In the genomic region with DNA sequence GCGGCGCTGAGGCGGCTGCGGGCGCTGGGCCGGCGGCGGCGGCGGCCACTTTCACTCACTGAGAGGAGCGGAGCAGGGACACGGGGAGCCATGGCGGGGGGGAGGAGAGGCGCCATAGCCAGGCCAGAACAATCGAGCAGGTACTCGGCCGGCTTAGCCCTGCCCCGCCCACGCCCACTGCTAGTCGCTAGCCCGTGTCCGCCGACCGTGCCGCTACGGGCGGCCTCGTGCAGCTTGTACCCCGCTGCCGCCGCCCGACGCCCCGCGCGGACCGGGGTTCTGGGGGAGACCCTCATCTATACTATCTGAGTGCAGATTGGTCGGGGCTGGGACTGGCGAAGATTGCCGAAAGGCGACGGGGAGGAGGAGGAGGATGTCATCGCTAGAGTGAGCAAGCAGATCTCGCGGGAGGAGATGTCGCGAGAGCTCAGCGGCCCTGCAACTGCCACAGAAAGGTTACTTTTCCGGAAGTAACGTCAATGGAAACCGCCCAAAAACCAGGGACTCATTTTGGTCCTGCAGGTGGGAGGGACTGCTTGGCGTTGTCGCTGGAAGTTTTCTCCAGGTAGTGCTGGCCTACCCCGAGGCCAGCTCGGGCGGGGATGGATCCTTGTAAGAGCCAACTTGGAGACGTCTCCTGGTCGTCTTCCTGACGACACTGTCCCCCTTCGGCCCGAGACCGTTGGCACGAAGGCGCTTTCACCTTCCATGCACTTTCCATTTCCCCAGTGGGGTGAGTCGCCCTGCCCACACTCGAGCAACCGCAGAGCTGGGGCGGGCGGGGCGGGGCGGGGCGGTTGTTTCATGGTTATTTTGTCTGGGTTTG, we compare ENCODE assay signal across 8 mouse cellular contexts. TPM values are rescaled to one million over a fixed set of nuclear protein-coding genes. Genes with fewer than 3 reads are reported as not detected.
A peak's percentile ranks its signal among the peaks of the same experiment; 100 is the strongest.
DNase-seq lines count a peak whose midpoint lies in the region; ATAC-seq lines count a peak whose summit lies in the region.

A gene (minus strand): TSS at position 117 of the 826 bp plus-strand sequence.

- DNase-seq in Muller cell, postnatal 12 days (ENCODE audit: inconsistent ontology term) = peak; percentile 97
- peak; percentile 99 for DNase-seq in cerebellum, adult 9-11 months
- DNase-seq in frontal cortex, adult 2 months (ENCODE audit: extremely low spot score in 1 of 2, low spot score in 1 of 2) = peak; percentile 99
- peak; percentile 98 for DNase-seq in hindbrain, embryonic 11.5 days (ENCODE audit: low spot score)
- peak; percentile 98 for DNase-seq in layer of hippocampus, postnatal 10 days (ENCODE audit: low spot score in 2 of 2)
- DNase-seq in lung, postnatal 10 days = peak; percentile 99
- peak; percentile 98 for DNase-seq in ovary, postnatal 36 days (ENCODE audit: low spot score)
- DNase-seq in thymus, postnatal 25 days = peak; percentile 99

- H3K27me3 ChIP-seq in hindbrain, embryonic 11.5 days (ENCODE audit: control insufficient read depth, insufficient read depth, low read length) = no peaks in the 10 kb centered on the region

- WGBS in hindbrain, embryonic 11.5 days = under 1% methylated on average over 69 of the region's 72 CpGs

- H3K27ac ChIP-seq in hindbrain, embryonic 11.5 days (ENCODE audit: low read depth, low read length) = peak within 1 kb of the TSS; percentile 94

- no peaks in the 10 kb centered on the region for H3K36me3 ChIP-seq in hindbrain, embryonic 11.5 days (ENCODE audit: control insufficient read depth, insufficient read depth, low read length)

- peak; percentile 95 for ATAC-seq in hindbrain, embryonic 11.5 days (ENCODE audit: low FRiP score)

- no peaks in the 10 kb centered on the region for H3K4me1 ChIP-seq in hindbrain, embryonic 11.5 days (replicated peaks; ENCODE audit: control insufficient read depth, insufficient read depth, low read length)

- no peaks in the 10 kb centered on the region for H3K9me3 ChIP-seq in hindbrain, embryonic 11.5 days (ENCODE audit: control insufficient read depth, low read length)

- peak within 1 kb of the TSS; percentile 79 for H3K4me2 ChIP-seq in hindbrain, embryonic 11.5 days (replicated peaks; ENCODE audit: low read depth, low read length)

- peak within 1 kb of the TSS; percentile 92 for H3K4me3 ChIP-seq in hindbrain, embryonic 11.5 days (ENCODE audit: low read depth, low read length)

- H3K9ac ChIP-seq in hindbrain, embryonic 11.5 days (ENCODE audit: low read depth, low read length) = peak within 1 kb of the TSS; percentile 89

RNA-seq across cellular contexts. Expression of the gene that starts here (rescaled TPM):
- 14.4 and 15.4 TPM in 2 replicates for polyA plus RNA-seq in frontal cortex, adult 2 months (2012; rRNA removed)
- 3.7 and 5.6 TPM in 2 replicates for polyA plus RNA-seq in hindbrain, embryonic 11.5 days (2014; fragmentation: Nextera tagmentation; extraction: Ambion mirVana)
- total RNA-seq in layer of hippocampus, postnatal 10 days (2021) = 10 to 100 TPM; 19.6 to 20.2 TPM

Comparison
In these comparisons a context has a peak if more than half of its experiments do, and no peak if none do; other contexts are left out.
1. Peak in every context shown above with its lines: DNase-seq, ATAC-seq, H3K4me3 ChIP-seq and H3K27ac ChIP-seq.